Mouse (Mus musculus) cerebellum, postnatal 14 days (tissue): ENCODE measurements around the gene Fam102b.

Source experiments
- DNase-seq, 2 experiments: peaks; one replicate each; pipeline ENCODE4 v3.0.0; 2021; ENCODE audit warnings: mixed read lengths in 2 of 2

Gene Fam102b

DNA sequence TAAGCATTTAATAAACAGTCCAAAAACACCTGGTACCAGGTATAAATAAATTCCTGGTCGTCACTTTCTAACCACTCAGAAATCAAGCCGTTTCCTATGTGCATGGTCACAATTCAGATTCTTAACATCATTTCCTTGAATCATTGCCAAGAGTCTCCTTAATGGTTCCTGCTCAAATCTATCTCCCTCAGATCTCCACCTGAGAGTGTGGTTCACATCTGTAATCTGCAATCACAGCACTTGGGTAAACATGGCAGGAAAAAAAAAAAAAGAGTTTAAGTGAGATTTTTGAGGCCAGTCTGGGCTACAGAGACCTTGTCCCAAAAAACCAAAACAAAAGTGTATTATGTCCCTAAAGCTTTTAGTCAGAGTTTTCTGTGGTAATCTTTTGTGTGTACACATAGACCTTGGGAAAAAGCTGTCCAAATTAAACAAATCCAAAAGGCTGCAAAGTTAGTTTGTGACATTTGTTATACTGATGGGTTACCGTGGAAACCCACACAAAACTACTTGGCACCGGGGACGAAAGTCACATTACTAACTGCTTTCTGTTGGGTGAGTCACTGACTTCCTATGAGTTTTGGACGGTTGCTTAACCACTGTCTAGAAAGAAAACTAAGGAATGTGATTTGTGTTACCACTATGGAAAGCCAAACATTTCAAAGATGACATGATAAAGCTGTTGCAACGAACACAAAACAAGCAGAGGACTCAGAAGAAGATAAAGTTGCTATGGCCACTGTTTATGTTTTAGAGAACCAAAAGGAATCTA, 16.7 kb downstream of the Fam102b start:
- DNase-seq = no peak

GRCm38 (mm10) chr3:109008180-109008579, 19.2 kb downstream of the Fam102b start:
- DNase-seq = no peak

DNA sequence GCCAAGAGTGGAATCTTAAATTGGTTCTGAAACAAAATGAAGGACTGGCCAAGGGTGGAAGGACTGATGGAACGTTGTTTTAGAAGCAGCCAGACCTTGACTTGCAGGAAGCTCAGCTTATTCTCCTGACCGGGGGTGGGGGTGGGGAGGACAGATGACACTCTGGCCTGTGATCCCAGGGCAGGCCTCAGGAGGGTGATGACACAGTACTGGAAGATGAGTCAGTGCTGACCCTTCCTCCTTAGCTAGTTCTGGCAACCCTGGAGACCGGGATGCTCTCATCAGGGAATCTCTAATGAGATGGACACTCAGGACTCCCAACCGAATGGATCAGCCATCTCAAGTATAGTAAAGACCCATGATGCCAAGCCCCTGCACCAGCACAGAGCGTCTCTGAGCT, 21.6 kb downstream of the Fam102b start:
- no peak for DNase-seq

- DNase-seq = no peak
Observed at GRCm38 (mm10) chr3:108999173-108999572, 28.2 kb downstream of the Fam102b start.

DNA sequence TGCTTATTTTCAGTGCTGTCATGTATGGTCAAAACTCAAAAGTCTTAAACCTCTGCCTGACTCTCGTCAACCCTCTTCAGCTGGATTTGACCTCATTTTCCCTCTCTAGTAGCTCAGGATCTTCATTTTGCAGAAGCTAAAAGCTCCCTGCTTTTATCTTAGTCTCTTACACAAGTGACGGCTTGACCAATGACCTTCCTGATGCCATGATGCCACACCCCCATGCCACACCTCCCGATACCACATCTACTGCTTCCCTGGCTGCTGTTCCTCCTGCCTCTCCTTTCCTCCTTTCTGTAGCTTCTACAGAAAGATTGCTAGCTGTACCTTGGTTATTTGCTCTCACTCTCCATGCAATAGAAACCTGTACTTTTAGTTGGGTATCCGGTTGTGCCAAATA, 29.6 kb downstream of the Fam102b start:
- DNase-seq = no peak

DNA sequence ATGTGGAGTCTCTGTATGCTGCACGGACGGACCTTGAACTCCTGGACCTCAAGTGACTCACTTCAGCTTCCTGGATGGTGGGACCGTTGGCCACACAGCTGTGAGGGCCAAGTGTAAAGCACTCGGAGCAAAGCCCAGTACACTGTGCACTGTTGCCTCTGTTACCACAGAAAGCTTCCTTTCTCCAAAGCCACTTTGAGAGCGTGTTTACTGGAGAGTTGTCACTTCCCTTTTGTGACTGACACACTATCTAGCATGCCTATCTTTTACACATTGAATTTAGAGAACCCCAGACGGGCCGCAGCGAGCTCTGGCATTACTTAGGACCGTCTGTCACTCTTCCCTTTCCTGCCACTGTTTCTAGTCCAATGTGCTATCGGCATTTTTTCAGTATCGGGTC, 30.1 kb downstream of the Fam102b start:
- no peak for DNase-seq

DNA sequence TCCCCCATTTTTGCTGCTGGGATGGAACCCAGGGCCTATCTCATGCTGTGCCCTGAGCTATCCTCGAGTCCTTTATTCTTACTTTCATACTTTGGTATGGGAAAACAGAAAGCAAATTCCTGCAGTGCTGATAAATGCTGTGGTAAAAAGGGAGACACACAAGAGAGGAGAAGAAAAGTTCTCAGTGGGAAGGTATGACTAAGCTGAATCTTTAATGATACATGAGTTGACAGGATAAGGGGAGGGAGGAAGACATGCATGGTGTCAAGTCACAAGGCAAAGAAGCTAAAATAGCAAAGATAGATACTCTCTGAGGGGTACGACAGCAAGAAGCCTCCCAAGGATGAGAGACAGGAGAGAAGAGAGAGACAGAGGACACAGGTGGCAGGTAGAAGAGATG, 32.0 kb downstream of the Fam102b start:
- no peak for DNase-seq

- DNase-seq = no peak
Observed at GRCm38 (mm10) chr3:108994477-108994876, 32.9 kb downstream of the Fam102b start.

GRCm38 (mm10) chr3:108989971-108990548, 37.3 kb downstream of the Fam102b start:
- DNase-seq = no peak

DNA sequence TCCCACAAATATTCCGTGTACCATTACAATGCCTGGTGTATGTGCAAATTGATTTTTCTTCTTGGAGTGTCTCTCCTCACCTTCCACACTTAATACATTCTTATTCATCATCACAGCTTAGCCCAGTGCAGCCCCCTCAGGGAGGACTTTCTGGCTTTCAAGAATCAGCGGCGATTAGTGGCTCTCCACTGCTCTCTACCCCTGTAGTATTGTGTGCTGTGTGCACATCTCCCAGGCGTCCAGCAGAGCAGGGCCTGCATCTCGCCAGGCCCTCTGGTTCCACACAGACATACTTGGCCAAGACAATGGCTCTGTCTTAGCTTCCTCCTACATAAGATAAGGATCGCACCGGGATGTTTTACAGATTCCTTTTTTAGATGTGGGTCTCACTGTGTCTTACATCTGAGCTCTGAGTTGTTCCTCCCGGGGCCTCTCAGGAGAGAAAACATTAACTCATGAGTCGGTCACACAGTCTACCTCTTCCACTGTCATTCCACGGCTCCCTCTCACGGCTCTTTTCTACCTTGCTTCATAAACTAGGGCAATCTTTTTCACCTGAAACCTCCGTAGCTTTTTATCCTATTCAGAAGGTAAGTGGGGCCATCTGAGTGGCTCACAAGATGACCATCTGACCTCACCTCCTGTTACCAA, 40.3 kb downstream of the Fam102b start:
- no peak for DNase-seq

DNA sequence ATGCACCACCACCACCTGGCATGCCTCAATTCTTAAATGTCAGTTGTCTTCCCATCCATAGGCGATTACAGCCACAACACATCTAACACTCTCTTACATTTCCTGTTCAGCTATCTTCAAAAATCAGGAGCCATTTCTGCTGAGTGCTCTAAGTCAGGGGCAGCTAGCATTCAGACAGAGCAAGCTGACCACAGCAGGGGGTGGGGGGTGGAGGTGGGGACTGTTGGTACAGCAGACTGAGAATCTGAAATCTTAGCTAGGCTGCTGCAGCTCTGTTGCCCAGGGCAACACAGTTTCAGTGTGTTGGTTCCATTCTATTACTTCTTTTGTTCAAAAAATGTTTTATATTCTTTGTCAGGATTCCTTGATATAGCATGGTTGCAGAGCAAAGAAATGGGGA, 40.9 kb downstream of the Fam102b start:
- DNase-seq = peak; percentile 11 to 39

- DNase-seq = no peak
Observed at GRCm38 (mm10) chr3:108983989-108984388, 43.4 kb downstream of the Fam102b start.

DNA sequence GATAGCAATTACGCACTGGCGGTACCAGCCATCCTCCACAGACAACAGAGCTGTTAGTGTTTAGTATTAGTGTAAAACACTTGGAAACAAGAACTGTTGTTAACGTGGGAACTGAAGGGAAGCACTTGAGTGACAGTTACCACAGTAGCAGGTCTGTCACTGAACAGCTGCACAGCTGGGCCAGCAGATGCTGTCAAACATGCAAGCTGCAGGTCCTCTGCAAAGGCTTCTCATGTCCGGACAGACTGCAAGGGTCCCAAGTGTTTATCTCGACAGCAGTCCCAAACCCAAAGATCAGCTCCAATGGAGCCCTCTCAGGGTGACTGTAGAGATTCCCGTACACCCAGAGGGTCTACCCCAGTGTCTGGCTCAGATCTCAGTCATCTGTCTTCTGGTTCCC, 45.5 kb downstream of the Fam102b start:
- DNase-seq = no peak

DNA sequence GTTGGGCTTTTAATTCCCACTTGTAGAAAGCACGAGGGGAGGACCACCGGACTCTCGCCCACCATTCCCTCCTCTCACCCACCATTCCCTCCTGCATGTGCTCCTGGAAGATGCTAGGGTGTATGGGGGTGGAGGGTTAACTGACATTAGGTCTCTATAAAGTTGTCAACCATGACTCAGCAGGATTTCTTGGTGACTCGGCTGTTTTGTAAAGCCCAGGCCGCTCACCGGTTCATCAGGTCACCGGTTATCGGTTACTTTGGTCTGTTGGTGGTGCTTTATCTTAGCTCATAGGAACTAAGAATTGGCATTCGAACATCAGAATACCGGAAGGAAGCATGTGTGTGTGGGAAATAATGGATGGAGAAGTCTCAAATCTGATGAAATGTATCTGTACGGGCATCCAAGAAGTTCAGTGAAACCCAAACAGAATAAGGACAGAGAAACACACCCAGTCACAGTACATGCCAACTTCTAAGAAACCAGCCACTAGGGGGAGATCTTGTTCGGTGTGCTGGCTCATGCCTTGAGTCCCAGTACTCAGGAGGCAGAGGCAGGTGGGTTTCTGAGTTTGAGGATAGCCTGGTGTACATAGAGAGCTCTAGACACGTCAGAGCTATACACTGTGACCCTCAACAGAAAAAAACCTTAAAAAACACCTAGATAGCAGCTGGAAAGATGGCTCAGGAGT, 49.9 kb downstream of the Fam102b start:
- DNase-seq = no peak

DNA sequence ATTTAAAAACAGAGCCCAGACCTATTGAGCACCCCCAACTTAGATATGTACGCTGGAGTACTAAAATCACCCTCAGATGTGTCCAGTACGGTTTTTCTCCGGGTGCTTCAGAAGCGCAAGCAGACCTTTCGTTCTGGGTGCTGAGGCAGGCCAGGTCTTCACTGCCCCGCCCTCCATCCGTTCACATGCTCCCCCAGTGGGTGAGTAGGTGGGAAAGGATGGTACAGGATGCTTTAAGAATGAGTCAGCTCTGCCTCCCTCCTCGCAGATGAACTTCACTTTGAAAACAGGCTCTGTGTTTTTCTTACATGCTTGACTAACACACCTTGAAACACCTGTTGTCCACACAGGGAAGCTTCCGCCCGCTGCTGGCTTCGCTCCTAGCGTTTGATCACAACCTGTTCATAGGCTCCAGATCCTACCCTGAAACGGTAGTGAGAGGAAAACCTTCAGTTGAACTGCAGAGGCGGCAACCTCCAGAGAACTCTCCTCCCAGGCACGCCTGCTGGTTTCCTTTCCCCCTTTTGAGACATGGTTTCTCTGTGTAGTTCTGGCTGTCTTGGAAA, 52.4 kb downstream of the Fam102b start:
- no peak for DNase-seq

DNA sequence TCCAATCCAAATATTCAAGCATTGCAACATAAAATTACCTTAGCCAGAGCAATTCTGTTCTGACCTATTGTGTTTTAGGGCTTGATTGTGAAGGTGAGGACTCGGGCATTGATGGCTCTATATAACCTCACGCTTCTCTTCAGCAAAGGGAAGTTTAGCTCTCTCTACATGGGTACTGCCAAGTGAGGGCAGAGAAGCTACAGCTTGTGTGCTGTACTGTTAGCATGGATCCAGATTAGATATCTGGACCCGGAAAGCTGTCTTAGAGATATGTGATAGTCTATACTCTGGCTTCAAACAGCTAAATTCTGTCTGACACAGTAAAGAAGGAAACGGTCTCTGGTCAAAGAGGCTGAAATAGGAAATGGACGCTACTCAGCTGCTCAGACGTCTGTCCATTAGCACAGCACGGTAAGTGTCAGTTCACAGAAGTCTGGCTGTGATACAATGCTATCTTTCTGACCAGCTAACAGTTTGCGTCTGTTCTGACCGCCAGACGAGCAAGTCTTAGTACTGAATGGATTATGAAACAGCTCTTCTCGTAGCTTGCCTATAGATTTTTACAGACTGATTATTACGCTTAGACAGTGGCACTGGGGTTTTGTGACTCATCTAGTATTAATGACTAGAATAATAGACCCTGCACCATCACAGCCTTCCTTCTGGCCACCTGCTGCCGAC, 53.3 kb downstream of the Fam102b start:
- DNase-seq = no peak

GRCm38 (mm10) chr3:108966051-108966450, 61.4 kb downstream of the Fam102b start:
- DNase-seq = no peak

DNA sequence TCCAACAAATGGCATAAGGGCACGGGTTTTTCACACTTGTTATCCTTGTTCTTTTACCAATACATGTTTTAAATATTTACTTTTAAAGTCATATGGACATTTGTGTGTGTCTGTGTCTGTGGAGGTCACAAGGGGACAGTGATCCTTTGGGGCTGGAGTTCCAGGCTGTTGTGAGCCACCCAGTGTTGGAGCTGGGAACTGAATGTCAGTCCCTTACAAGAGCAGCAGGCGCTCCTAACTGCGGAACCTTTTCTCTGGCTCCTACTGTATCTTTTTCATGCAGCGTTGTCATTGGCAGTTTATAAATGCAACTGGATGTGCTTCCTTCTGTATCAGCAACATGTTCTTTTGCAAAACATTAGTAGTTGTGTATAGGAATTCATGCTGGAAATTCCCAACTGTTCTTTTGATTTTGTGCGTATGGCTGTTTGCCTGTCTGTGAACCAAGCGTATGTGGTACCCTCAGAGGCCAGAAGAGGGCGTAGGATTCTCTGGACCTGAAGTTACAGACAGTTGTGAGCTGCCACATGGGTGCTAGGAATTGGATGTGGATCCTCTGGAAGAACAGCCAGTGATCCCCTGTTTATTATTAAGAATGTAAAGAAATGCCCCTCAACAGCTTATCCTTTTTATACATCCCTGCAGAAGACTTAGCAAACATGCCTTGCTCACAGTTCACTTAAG, 62.9 kb downstream of the Fam102b start:
- peak; percentile 36 to 56 for DNase-seq

DNA sequence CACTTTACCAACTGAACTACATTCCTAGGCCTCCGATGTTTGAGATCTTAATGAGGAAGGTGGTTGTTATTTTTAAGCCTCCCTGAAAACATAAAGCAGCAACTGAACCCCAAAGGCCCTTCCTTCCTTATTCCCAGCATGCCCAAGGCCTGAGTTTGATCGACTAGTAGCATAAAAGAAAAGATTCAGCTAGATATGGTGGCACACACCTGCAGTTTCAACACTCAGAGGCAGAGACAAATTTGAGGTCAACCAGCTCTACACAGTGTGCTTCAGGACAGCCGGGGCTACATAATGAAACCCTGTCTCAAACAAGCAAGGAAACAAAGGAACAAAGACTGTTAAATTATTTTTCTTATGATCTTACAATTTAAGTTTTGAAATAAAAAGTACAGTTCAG, 63.6 kb downstream of the Fam102b start:
- no peak for DNase-seq

- no peak for DNase-seq
Observed at GRCm38 (mm10) chr3:108963278-108963677, 64.1 kb downstream of the Fam102b start.

- DNase-seq = peak in 1 of 2 experiments; percentile 15
Observed at GRCm38 (mm10) chr3:108961655-108962054, 65.8 kb downstream of the Fam102b start.

- peak; percentile 53 to 62 for DNase-seq
Observed at GRCm38 (mm10) chr3:108961226-108961625, 66.2 kb downstream of the Fam102b start.
